Mouse (Mus musculus): ENCODE measurements around the gene Bub1. TPM values are rescaled to one million over a fixed set of nuclear protein-coding genes. Genes with fewer than 3 reads are reported as not detected.
A peak's percentile ranks its signal among the peaks of the same experiment; 100 is the strongest.

Gene Bub1
- total and polyA plus RNA-seq, 2 experiments from 2014 or later = 1.9 to 3.7 TPM

GRCm38 (mm10) chr2:127788440-127789116, 43.1 kb downstream of the Bub1 start, which contains the start of gene Nphp1:
Gene Nphp1 (minus strand): TSS chr2:127788897.
- peak; percentile 80 for ATAC-seq (ENCODE audit: low FRiP score)
- peak within 1 kb of the TSS; percentile 69 for H3K4me2 ChIP-seq (ENCODE audit: low read depth, low read length, poor library complexity, severe bottlenecking)
- no peaks in the 10 kb centered on the region for H3K36me3 ChIP-seq (ENCODE audit: insufficient read depth, low read length)
- under 1% methylated on average over 40 of the region's 40 CpGs for whole genome bisulfite sequencing
- TF ChIP-seq CTCF (IDR thresholded peaks at IDR 0.05) = no peak
- peak; percentile 93 for DNase-seq (ENCODE audit: low spot score)
- peak within 1 kb of the TSS; percentile 68 for H3K4me3 ChIP-seq (ENCODE audit: low read depth, low read length)
- peak within 1 kb of the TSS; percentile 38; the same call in 1 of the 2 replicates for H3K27ac ChIP-seq (ENCODE audit: low read depth, low read length)
- peaks cover 7% of the 10 kb centered on the region; the same call in 1 of the 2 replicates for H3K4me1 ChIP-seq (ENCODE audit: insufficient read depth, low read length)
- no peaks in the 10 kb centered on the region for H3K27me3 ChIP-seq (ENCODE audit: insufficient read depth, low read length)
- no peaks in the 10 kb centered on the region for H3K9me3 ChIP-seq (ENCODE audit: low read length)
- H3K9ac ChIP-seq (replicated peaks; ENCODE audit: low read length, poor library complexity, severe bottlenecking) = peak within 1 kb of the TSS; percentile 72

GRCm38 (mm10) chr2:127787226-127787625, 44.4 kb downstream of the Bub1 start:
- H3K36me3 ChIP-seq (ENCODE audit: insufficient read depth, low read length) = no peaks in the 10 kb centered on the region
- H3K9ac ChIP-seq (replicated peaks; ENCODE audit: low read length, poor library complexity, severe bottlenecking) = no peak overlapping the region
- H3K4me1 ChIP-seq (ENCODE audit: insufficient read depth, low read length) = peaks cover 7% of the 10 kb centered on the region; the same call in 1 of the 2 replicates
- no peak overlapping the region for H3K4me2 ChIP-seq (ENCODE audit: low read depth, low read length, poor library complexity, severe bottlenecking)
- no peak for TF ChIP-seq CTCF (IDR thresholded peaks at IDR 0.05)
- no peak overlapping the region for H3K4me3 ChIP-seq (ENCODE audit: low read depth, low read length)
- DNase-seq (ENCODE audit: low spot score) (no peak), ATAC-seq (ENCODE audit: low FRiP score) (no peak)
- 95% methylated on average over 5 of the region's 5 CpGs for WGBS
- H3K27me3 ChIP-seq (ENCODE audit: insufficient read depth, low read length) = no peaks in the 10 kb centered on the region
- no peak overlapping the region for H3K27ac ChIP-seq (ENCODE audit: low read depth, low read length)
- H3K9me3 ChIP-seq (ENCODE audit: low read length) = no peaks in the 10 kb centered on the region

GRCm38 (mm10) chr2:127778451-127778850, 53.2 kb downstream of the Bub1 start:
- Histone ChIP-seq H3K9me3 (ENCODE audit: low read length) (no peaks in the 10 kb centered on the region), H3K9ac (replicated peaks; ENCODE audit: low read length, poor library complexity, severe bottlenecking) (no peak overlapping the region), H3K4me3 (ENCODE audit: low read depth, low read length) (no peak overlapping the region), H3K36me3 (ENCODE audit: insufficient read depth, low read length) (0 out of 2 replicates have a peak, but pooled peaks cover 9% of the 10 kb centered on the region), H3K27me3 (ENCODE audit: insufficient read depth, low read length) (no peaks in the 10 kb centered on the region), H3K4me2 (ENCODE audit: low read depth, low read length, poor library complexity, severe bottlenecking) (no peak overlapping the region), H3K27ac (ENCODE audit: low read depth, low read length) (no peak overlapping the region), H3K4me1 (ENCODE audit: insufficient read depth, low read length) (no peaks in the 10 kb centered on the region; the same call in 1 of the 2 replicates)
- no peak for DNase-seq (ENCODE audit: low spot score)
- no peak for ATAC-seq (ENCODE audit: low FRiP score)
- 91% methylated on average over 5 of the region's 5 CpGs for WGBS
- no peak for TF ChIP-seq CTCF (IDR thresholded peaks at IDR 0.05)

GRCm38 (mm10) chr2:127775013-127775412, 56.7 kb downstream of the Bub1 start:
- ATAC-seq (ENCODE audit: low FRiP score) = no peak
- 61% methylated on average over 3 of the region's 3 CpGs for WGBS

GRCm38 (mm10) chr2:127774578-127774941, 57.1 kb downstream of the Bub1 start:
- Histone ChIP-seq H3K9me3 (ENCODE audit: low read length) (no peaks in the 10 kb centered on the region), H3K4me1 (ENCODE audit: insufficient read depth, low read length) (no peaks in the 10 kb centered on the region; the same call in 1 of the 2 replicates), H3K36me3 (ENCODE audit: insufficient read depth, low read length) (0 out of 2 replicates have a peak, but pooled peaks cover 16% of the 10 kb centered on the region), H3K9ac (replicated peaks; ENCODE audit: low read length, poor library complexity, severe bottlenecking) (no peak overlapping the region), H3K27ac (ENCODE audit: low read depth, low read length) (no peak overlapping the region), H3K4me3 (ENCODE audit: low read depth, low read length) (no peak overlapping the region), H3K4me2 (ENCODE audit: low read depth, low read length, poor library complexity, severe bottlenecking) (no peak overlapping the region), H3K27me3 (ENCODE audit: insufficient read depth, low read length) (no peaks in the 10 kb centered on the region)
- no peak for TF ChIP-seq CTCF (IDR thresholded peaks at IDR 0.05)
- 9% methylated on average over 1 of the region's 1 CpGs for WGBS
- ATAC-seq (ENCODE audit: low FRiP score) (no peak), DNase-seq (ENCODE audit: low spot score) (no peak)

More at GRCm38 (mm10) chr2:127775013-127775412, 56.7 kb downstream of the Bub1 start:
- no peaks in the 10 kb centered on the region for H3K27me3 ChIP-seq (ENCODE audit: insufficient read depth, low read length)
- H3K9me3 ChIP-seq (ENCODE audit: low read length) = no peaks in the 10 kb centered on the region
- TF ChIP-seq CTCF (IDR thresholded peaks at IDR 0.05) = no peak
- H3K9ac ChIP-seq (replicated peaks; ENCODE audit: low read length, poor library complexity, severe bottlenecking) = no peak overlapping the region
- no peaks in the 10 kb centered on the region; the same call in 1 of the 2 replicates for H3K4me1 ChIP-seq (ENCODE audit: insufficient read depth, low read length)
- DNase-seq (ENCODE audit: low spot score) = no peak
- H3K4me2 ChIP-seq (ENCODE audit: low read depth, low read length, poor library complexity, severe bottlenecking) = no peak overlapping the region
- H3K27ac ChIP-seq (ENCODE audit: low read depth, low read length) = no peak overlapping the region
- no peak overlapping the region for H3K4me3 ChIP-seq (ENCODE audit: low read depth, low read length)
- H3K36me3 ChIP-seq (ENCODE audit: insufficient read depth, low read length) = 0 out of 2 replicates have a peak, but pooled peaks cover 13% of the 10 kb centered on the region

- H3K4me3 ChIP-seq (ENCODE audit: low read depth, low read length) = no peak overlapping the region
- no peaks in the 10 kb centered on the region; the same call in 1 of the 2 replicates for H3K4me1 ChIP-seq (ENCODE audit: insufficient read depth, low read length)
- WGBS = 23% methylated on average over 15 of the region's 15 CpGs
- H3K27me3 ChIP-seq (ENCODE audit: insufficient read depth, low read length) = no peaks in the 10 kb centered on the region
- H3K9me3 ChIP-seq (ENCODE audit: low read length) = no peaks in the 10 kb centered on the region
- H3K9ac ChIP-seq (replicated peaks; ENCODE audit: low read length, poor library complexity, severe bottlenecking) = no peak overlapping the region
- H3K4me2 ChIP-seq (ENCODE audit: low read depth, low read length, poor library complexity, severe bottlenecking) = no peak overlapping the region
- ATAC-seq (ENCODE audit: low FRiP score) = peak; percentile 54; the same call in 1 of the 2 replicates
- 0 out of 2 replicates have a peak, but pooled peaks cover 16% of the 10 kb centered on the region for H3K36me3 ChIP-seq (ENCODE audit: insufficient read depth, low read length)
- no peak overlapping the region for H3K27ac ChIP-seq (ENCODE audit: low read depth, low read length)
- TF ChIP-seq CTCF (IDR thresholded peaks at IDR 0.05) = no peak
- DNase-seq (ENCODE audit: low spot score) = peak; percentile 4
Measured at GRCm38 (mm10) chr2:127773938-127774577, 57.6 kb downstream of the Bub1 start.

All from midbrain, postnatal 0 days (tissue).